Mouse (Mus musculus) mammary gland, adult 2 months (tissue): ENCODE measurements around the gene Gm3573. TPM values are rescaled to one million over a fixed set of nuclear protein-coding genes. Genes with fewer than 3 reads are reported as not detected.

Source experiments
- polyA plus RNA-seq: library from polyadenylated mRNA; depleted of rRNA; stranded (reverse); fragments of >200 nt; gene quantifications from 2 replicates; pipeline ENCODE4 v1.2.3, GENCODE M21; 2012; ENCODE audit warnings: low replicate concordance; rRNA removed

The Gm3573 gene
- not detected in 2 replicates for polyA plus RNA-seq

DNA sequence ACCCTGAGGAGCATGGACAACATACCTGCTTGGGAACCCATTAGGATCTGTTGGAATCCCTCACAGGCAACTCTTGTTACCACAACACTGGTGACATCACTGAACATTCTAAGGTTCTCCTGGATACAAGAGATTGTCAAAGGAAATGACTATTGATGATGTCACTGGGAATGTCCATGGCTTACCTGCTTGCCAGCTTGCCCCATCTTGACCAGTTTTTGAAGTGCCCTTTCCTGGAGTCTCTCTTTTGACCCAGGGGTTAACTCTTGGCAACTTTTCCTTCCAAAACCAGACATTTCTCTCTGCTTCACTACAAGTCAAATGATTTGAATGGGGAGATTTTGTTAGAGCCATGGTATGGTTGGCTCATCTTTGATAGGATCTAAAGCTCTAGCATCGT, at the start of gene Gm3573:
Gene Gm3573, minus strand, starts transcription at position 101 of the 400 bp plus-strand sequence.

DNA sequence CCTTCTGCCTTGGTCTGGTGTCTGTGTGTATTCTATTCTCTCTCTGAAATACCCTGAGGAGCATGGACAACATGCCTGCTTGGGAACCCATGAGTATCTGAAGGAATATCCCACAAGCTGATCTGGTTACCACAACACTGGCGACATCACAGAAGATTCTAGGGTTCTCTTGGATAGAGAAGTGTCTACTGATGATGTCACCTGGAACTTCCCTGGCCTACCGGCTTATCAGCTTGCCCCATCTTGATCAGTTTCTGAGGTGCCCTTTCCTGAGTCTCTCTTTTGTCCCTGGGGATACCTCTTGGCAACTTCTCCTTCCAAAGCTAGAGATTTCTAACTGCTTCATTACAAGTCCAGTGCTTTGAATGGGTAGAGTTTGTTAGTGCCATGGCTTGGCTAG, 28.1 kb downstream of the Gm3573 start, which contains the start of gene Gm17027:
Gene Gm17027, minus strand, starts transcription at position 101 of the 400 bp plus-strand sequence.

Other genes starting within 250 kb of the Gm3573 start
- not detected in 2 replicates for gene 1700024B05Rik, start 246.8 kb downstream of the Gm3573 start, polyA plus RNA-seq
- gene Gm6401, start 222.9 kb downstream of the Gm3573 start, polyA plus RNA-seq, result not detected in 2 replicates
- not detected in 2 replicates for gene Gm3543, start 207.5 kb downstream of the Gm3573 start, polyA plus RNA-seq
- gene Gm7951, start 73.4 kb downstream of the Gm3573 start, polyA plus RNA-seq, result not detected in 2 replicates
- gene Gm17027, start 28.2 kb downstream of the Gm3573 start, polyA plus RNA-seq, result not detected in 2 replicates
- not detected in 2 replicates for gene Gm17026, start 69.3 kb upstream of the Gm3573 start, polyA plus RNA-seq
- not detected in 2 replicates for gene Gm9611, start 106.6 kb upstream of the Gm3573 start, polyA plus RNA-seq
- gene Gm7995, start 119.4 kb upstream of the Gm3573 start, polyA plus RNA-seq, result not detected in 2 replicates
- gene Gm8005, start 248.9 kb upstream of the Gm3573 start, polyA plus RNA-seq, result not detected in 2 replicates